Mouse (Mus musculus) lung, postnatal 10 days (tissue): Measurements from ENCODE around the gene Tmem209.

Source experiments
- DNase-seq: peaks from one replicate; pipeline ENCODE4 v3.0.0; 2021

Tmem209 gene

GRCm38 (mm10) chr6:30509265-30510239 is at the start of gene Tmem209, which contains the start of gene Ssmem1:
Gene Tmem209 (minus strand): TSS chr6:30509783.
Gene Ssmem1 (plus strand): TSS chr6:30509849.
- peak; percentile 100 for DNase-seq

- DNase-seq = peak; percentile 15
Measured at GRCm38 (mm10) chr6:30556080-30556479, 46.5 kb upstream of the Tmem209 start.

- no peak for DNase-seq
Measured at GRCm38 (mm10) chr6:30554621-30555170, 45.1 kb upstream of the Tmem209 start.

GRCm38 (mm10) chr6:30554092-30554491 is 44.5 kb upstream of the Tmem209 start:
- DNase-seq = no peak

- DNase-seq = no peak
Measured at GRCm38 (mm10) chr6:30553381-30554010, 43.9 kb upstream of the Tmem209 start.

GRCm38 (mm10) chr6:30552628-30553027 is 43.0 kb upstream of the Tmem209 start:
- no peak for DNase-seq

- DNase-seq = peak; percentile 41
Measured at GRCm38 (mm10) chr6:30551644-30552580, 42.3 kb upstream of the Tmem209 start.

- DNase-seq = no peak
Measured at GRCm38 (mm10) chr6:30551193-30551515, 41.6 kb upstream of the Tmem209 start.

- no peak for DNase-seq
Measured at GRCm38 (mm10) chr6:30550496-30551192, 41.1 kb upstream of the Tmem209 start.

- peak; percentile 11 for DNase-seq
Measured at GRCm38 (mm10) chr6:30549231-30549761, 39.7 kb upstream of the Tmem209 start.

GRCm38 (mm10) chr6:30547656-30548306 is 38.2 kb upstream of the Tmem209 start:
- peak; percentile 62 for DNase-seq

- peak; percentile 43 for DNase-seq
Measured at GRCm38 (mm10) chr6:30547274-30547645, 37.7 kb upstream of the Tmem209 start.

- DNase-seq = peak; percentile 49
Measured at GRCm38 (mm10) chr6:30546571-30547273, 37.1 kb upstream of the Tmem209 start.

GRCm38 (mm10) chr6:30545689-30546088 is 36.1 kb upstream of the Tmem209 start:
- DNase-seq = no peak

- DNase-seq = no peak
Measured at GRCm38 (mm10) chr6:30543851-30544250, 34.3 kb upstream of the Tmem209 start.

- DNase-seq = no peak
Measured at GRCm38 (mm10) chr6:30543077-30543476, 33.5 kb upstream of the Tmem209 start.

GRCm38 (mm10) chr6:30542277-30542676 is 32.7 kb upstream of the Tmem209 start:
- no peak for DNase-seq

GRCm38 (mm10) chr6:30541009-30541799 is 31.6 kb upstream of the Tmem209 start, which contains the start of gene Cpa2:
Gene Cpa2 (plus strand): TSS chr6:30541582.
- no peak for DNase-seq

GRCm38 (mm10) chr6:30538800-30539199 is 29.2 kb upstream of the Tmem209 start:
- no peak for DNase-seq
